Mouse (Mus musculus) bone marrow, adult 2 months (tissue): Measurements from ENCODE around the gene C9. TPM values are rescaled to one million over a fixed set of nuclear protein-coding genes. Genes with fewer than 3 reads are reported as not detected.
A peak's percentile ranks its signal among the peaks of the same experiment; 100 is the strongest.

Experiments
- H3K27ac ChIP-seq: fragments of 200-500 bp; 2 replicates; pipeline ENCODE4 v1.5.1; 2012; ENCODE audit warnings: low read depth, mild to moderate bottlenecking, control low read depth, inconsistent platforms, low read length; ENCODE audit not compliant: control insufficient read depth, poor library complexity, insufficient read depth
- H3K4me1 ChIP-seq: fragments of 200-500 bp; 2 replicates; pipeline ENCODE4 v1.6.1; 2011; ENCODE audit warnings: low read length; ENCODE audit not compliant: control insufficient read depth, insufficient read depth
- H3K4me3 ChIP-seq: fragments of 200-500 bp; replicated peaks from 2 replicates; pipeline ENCODE3; 2011; ENCODE audit warnings: mild to moderate bottlenecking, low read depth, low read length, control low read depth; ENCODE audit not compliant: control insufficient read depth
- CTCF ChIP-seq: fragments of 200-500 bp; IDR thresholded peaks from 2 replicates; pipeline ENCODE4 v1.5.1; 2011; ENCODE audit warnings: low read length, control low read depth; ENCODE audit not compliant: control insufficient read depth, insufficient read depth
- POLR2A ChIP-seq: fragments of 200-500 bp; IDR thresholded peaks from 2 replicates; pipeline ENCODE4 v1.6.1; 2011; ENCODE audit warnings: low read depth, mild to moderate bottlenecking, control low read depth, low read length, borderline replicate concordance; ENCODE audit not compliant: control insufficient read depth
- WGBS: fragments of 180-500 bp; shearing (Covaris S2); methylation state at CpG from one replicate; pipeline ENCODE4 v1.1.7; 2018; 5-methylcytosine and 5-hydroxymethylcytosine counted together
- polyA plus RNA-seq: library from polyadenylated mRNA; stranded (reverse); fragments of >200 nt; gene quantifications from 2 replicates; pipeline ENCODE4 v1.2.4, GENCODE M21; 2011; ENCODE audit warnings: low replicate concordance; ENCODE audit not compliant: missing spikeins, insufficient read depth, insufficient read length

C9 gene
- polyA plus RNA-seq, 1 experiment: 22.0 TPM

GRCm38 (mm10) chr15:6498396-6499070 lies 53.4 kb downstream of the C9 start:
- Histone ChIP-seq H3K4me1 (peaks cover 1% of the 10 kb centered on the region; the same call in 1 of the 2 replicates), H3K27ac (no peak overlapping the region), H3K4me3 (no peak overlapping the region)
- WGBS: 81% methylated on average over 10 of the region's 10 CpGs
- no peak for TF ChIP-seq POLR2A
- no peak for TF ChIP-seq CTCF

- TF ChIP-seq CTCF: 0 out of 2 replicates have a peak, but pooled peaks have one; percentile 25
- no peak for TF ChIP-seq POLR2A
- no peak overlapping the region for H3K4me3 ChIP-seq
- H3K27ac ChIP-seq: no peak overlapping the region
- WGBS: 7% methylated on average over 1 of the region's 1 CpGs
- peaks cover 1% of the 10 kb centered on the region; the same call in 1 of the 2 replicates for H3K4me1 ChIP-seq
Measured at GRCm38 (mm10) chr15:6500787-6501186, 55.7 kb downstream of the C9 start.

- WGBS: 71% methylated on average over 1 of the region's 1 CpGs
- no peaks in the 10 kb centered on the region; the same call in 1 of the 2 replicates for H3K4me1 ChIP-seq
- H3K27ac ChIP-seq: no peak overlapping the region
- no peak overlapping the region for H3K4me3 ChIP-seq
- TF ChIP-seq POLR2A (no peak), CTCF (no peak)
Measured at GRCm38 (mm10) chr15:6517525-6517924, 72.4 kb downstream of the C9 start.

GRCm38 (mm10) chr15:6519417-6520255 lies 74.5 kb downstream of the C9 start:
- no peak overlapping the region for H3K4me3 ChIP-seq
- WGBS: 19% methylated on average over 19 of the region's 19 CpGs
- H3K27ac ChIP-seq: 0 out of 2 replicates have a peak overlapping the region, but pooled peaks have one; percentile 14
- peaks cover 2% of the 10 kb centered on the region for H3K4me1 ChIP-seq
- no peak for TF ChIP-seq POLR2A
- no peak for TF ChIP-seq CTCF

GRCm38 (mm10) chr15:6520505-6521155 lies 75.5 kb downstream of the C9 start:
- Histone ChIP-seq H3K27ac (no peak overlapping the region), H3K4me1 (peaks cover 2% of the 10 kb centered on the region), H3K4me3 (no peak overlapping the region)
- 16% methylated on average over 10 of the region's 10 CpGs for WGBS
- TF ChIP-seq CTCF: no peak
- no peak for TF ChIP-seq POLR2A

- TF ChIP-seq CTCF: no peak
- TF ChIP-seq POLR2A: no peak
- 3% methylated on average over 8 of the region's 8 CpGs for WGBS
- Histone ChIP-seq H3K27ac (peak within 1 kb of the TSS; percentile 54), H3K4me3 (peak within 1 kb of the TSS; percentile 60), H3K4me1 (peaks cover 2% of the 10 kb centered on the region)
Measured at GRCm38 (mm10) chr15:6522653-6523167, 77.6 kb downstream of the C9 start, which contains the start of gene Fyb. TSS of gene Fyb (plus strand) at chr15:6522853.

- TF ChIP-seq CTCF: no peak
- TF ChIP-seq POLR2A: no peak
- Histone ChIP-seq H3K4me1 (peaks cover 2% of the 10 kb centered on the region), H3K27ac (no peak overlapping the region), H3K4me3 (no peak overlapping the region)
- WGBS: 65% methylated on average over 2 of the region's 2 CpGs
Measured at GRCm38 (mm10) chr15:6524801-6525200, 79.7 kb downstream of the C9 start.
